Mouse (Mus musculus) heart, postnatal 0 days (tissue): ENCODE measurements around the gene Gm19345. TPM values are rescaled to one million over a fixed set of nuclear protein-coding genes. Genes with fewer than 3 reads are reported as not detected.

Experiments
- ATAC-seq: fragments of 200-750 bp; cut with Nextera tagmentation; 2 replicates; pipeline ENCODE4 v1.8.0; 2017; ENCODE audit warnings: low read depth, moderate number of reproducible peaks, moderate library complexity; ENCODE audit not compliant: insufficient read depth
- DNase-seq: peaks from one replicate; pipeline ENCODE4 v3.0.0-alpha.2; 2016; ENCODE audit warnings: low spot score
- H3K27ac ChIP-seq: fragments of 300-500 bp; sonication (generic); 2 replicates; pipeline ENCODE4 v1.5.1; 2014; ENCODE audit warnings: low read depth, mild to moderate bottlenecking
- H3K27me3 ChIP-seq: fragments of 300-500 bp; sonication (generic); 2 replicates; pipeline ENCODE4 v1.6.1; 2014; ENCODE audit warnings: low read length, mixed read lengths; ENCODE audit not compliant: control insufficient read depth, insufficient read depth
- H3K36me3 ChIP-seq: fragments of 300-500 bp; sonication (generic); replicated peaks from 2 replicates; pipeline ENCODE4 v1.6.1; 2014; ENCODE audit warnings: low read length, mixed read lengths; ENCODE audit not compliant: control insufficient read depth, insufficient read depth
- H3K4me1 ChIP-seq: fragments of 300-500 bp; sonication (generic); 2 replicates; pipeline ENCODE4 v1.6.1; 2014; ENCODE audit warnings: antibody characterized with exemption; ENCODE audit not compliant: control insufficient read depth, insufficient read depth
- H3K4me2 ChIP-seq: fragments of 300-500 bp; sonication (generic); 2 replicates; pipeline ENCODE4 v1.6.1; 2014; ENCODE audit warnings: low read depth, mild to moderate bottlenecking, low read length, moderate library complexity
- H3K4me3 ChIP-seq: fragments of 300-500 bp; sonication (generic); 2 replicates; pipeline ENCODE4 v1.5.1; 2014; ENCODE audit warnings: low read depth, low read length
- H3K9ac ChIP-seq: fragments of 300-500 bp; sonication (generic); replicated peaks from 2 replicates; pipeline ENCODE4 v1.6.1; 2014; ENCODE audit warnings: low read depth, low read length, mixed read lengths
- H3K9me3 ChIP-seq: fragments of 300-500 bp; sonication (generic); replicated peaks from 2 replicates; pipeline ENCODE4 v1.6.1; 2016; ENCODE audit warnings: low read length; ENCODE audit not compliant: control insufficient read depth
- CTCF ChIP-seq: IDR thresholded peaks from 2 replicates; pipeline ENCODE4 v1.5.1; 2016; ENCODE audit warnings: antibody characterized with exemption, control low read depth, low read depth
- EP300 ChIP-seq: IDR thresholded peaks from 2 replicates; pipeline ENCODE4 v1.6.1; 2016; ENCODE audit warnings: antibody characterized with exemption, low read depth
- WGBS: fragments of 180-500 bp; shearing (Covaris S2); extraction: QIAGEN DNeasy Blood & Tissue Kit; methylation state at CpG from one replicate; pipeline ENCODE4 v1.1.7; 2014; 5-methylcytosine and 5-hydroxymethylcytosine counted together
- polyA plus RNA-seq: library from polyadenylated mRNA; unstranded; fragments of >200 nt; fragmentation: Nextera tagmentation; extraction: Ambion mirVana; gene quantifications from 2 replicates; pipeline ENCODE4 v1.2.1, GENCODE M21; 2015
- total RNA-seq: library from RNA; depleted of rRNA; stranded (reverse); fragments of >200 nt; gene quantifications from 2 replicates; pipeline ENCODE4 v1.2.3, GENCODE M21; 2014; ENCODE audit warnings: low replicate concordance

Gene Gm19345
- total and polyA plus RNA-seq, 2 experiments from 2014 or later = not detected

- 46% methylated on average over 9 of the region's 9 CpGs for WGBS
- Histone ChIP-seq H3K27me3 (no peaks in the 10 kb centered on the region), H3K9ac (no peak overlapping the region), H3K27ac (no peak overlapping the region), H3K36me3 (no peaks in the 10 kb centered on the region), H3K4me1 (peaks cover 12% of the 10 kb centered on the region), H3K9me3 (no peaks in the 10 kb centered on the region), H3K4me3 (no peak overlapping the region), H3K4me2 (no peak overlapping the region)
- no peak for DNase-seq
- ATAC-seq = no peak; the same call in 1 of the 2 replicates
- TF ChIP-seq CTCF (no peak), EP300 (no peak)
Measured at GRCm38 (mm10) chr7:19831837-19832236, 20.0 kb upstream of the Gm19345 start.

GRCm38 (mm10) chr7:19834055-19834454 lies 17.7 kb upstream of the Gm19345 start:
- Histone ChIP-seq H3K9me3 (no peaks in the 10 kb centered on the region), H3K9ac (no peak overlapping the region), H3K4me3 (no peak overlapping the region), H3K27me3 (no peaks in the 10 kb centered on the region), H3K4me2 (no peak overlapping the region), H3K27ac (no peak overlapping the region), H3K4me1 (peaks cover 12% of the 10 kb centered on the region), H3K36me3 (no peaks in the 10 kb centered on the region)
- ATAC-seq (no peak), DNase-seq (no peak)
- no peak for TF ChIP-seq CTCF
- WGBS = 63% methylated on average over 3 of the region's 3 CpGs

GRCm38 (mm10) chr7:19836843-19837242 lies 15.0 kb upstream of the Gm19345 start:
- DNase-seq (no peak), ATAC-seq (no peak)
- no peak overlapping the region for H3K4me2 ChIP-seq
- no peaks in the 10 kb centered on the region for H3K4me1 ChIP-seq
- no peaks in the 10 kb centered on the region for H3K27me3 ChIP-seq
- TF ChIP-seq CTCF = no peak
- H3K4me3 ChIP-seq = no peak overlapping the region
- no peak overlapping the region for H3K9ac ChIP-seq
- H3K9me3 ChIP-seq = no peaks in the 10 kb centered on the region
- no peak overlapping the region for H3K27ac ChIP-seq
- 52% methylated on average over 3 of the region's 3 CpGs for WGBS
- no peaks in the 10 kb centered on the region for H3K36me3 ChIP-seq

- Histone ChIP-seq H3K27ac (no peak overlapping the region), H3K36me3 (no peaks in the 10 kb centered on the region), H3K4me2 (no peak overlapping the region), H3K4me1 (no peaks in the 10 kb centered on the region), H3K27me3 (peaks cover 19% of the 10 kb centered on the region), H3K9ac (no peak overlapping the region), H3K9me3 (no peaks in the 10 kb centered on the region), H3K4me3 (no peak overlapping the region)
- DNase-seq (no peak), ATAC-seq (no peak)
- TF ChIP-seq EP300 (no peak), CTCF (no peak)
- 69% methylated on average over 4 of the region's 4 CpGs for WGBS
Measured at GRCm38 (mm10) chr7:19840371-19840770, 11.4 kb upstream of the Gm19345 start.

- ATAC-seq = no peak
- TF ChIP-seq CTCF = no peak
- no peak for TF ChIP-seq EP300
- no peak for DNase-seq
- 81% methylated on average over 3 of the region's 3 CpGs for WGBS
- Histone ChIP-seq H3K27me3 (peaks cover 19% of the 10 kb centered on the region), H3K4me3 (no peak overlapping the region), H3K4me1 (no peaks in the 10 kb centered on the region), H3K36me3 (no peaks in the 10 kb centered on the region), H3K4me2 (no peak overlapping the region), H3K9ac (no peak overlapping the region), H3K9me3 (no peaks in the 10 kb centered on the region), H3K27ac (no peak overlapping the region)
Measured at GRCm38 (mm10) chr7:19840936-19841335, 10.9 kb upstream of the Gm19345 start.

- Histone ChIP-seq H3K4me1 (no peaks in the 10 kb centered on the region), H3K36me3 (no peaks in the 10 kb centered on the region), H3K4me3 (no peak overlapping the region), H3K9ac (no peak overlapping the region), H3K27ac (no peak overlapping the region), H3K27me3 (peaks cover 19% of the 10 kb centered on the region), H3K4me2 (no peak overlapping the region), H3K9me3 (no peaks in the 10 kb centered on the region)
- 78% methylated on average over 21 of the region's 21 CpGs for WGBS
- ATAC-seq (no peak), DNase-seq (no peak)
- TF ChIP-seq CTCF (no peak), EP300 (no peak)
Measured at GRCm38 (mm10) chr7:19841686-19842413, 10.0 kb upstream of the Gm19345 start.
